Mouse (Mus musculus): ENCODE results near the gene Sost. TPM values are rescaled to one million over a fixed set of nuclear protein-coding genes. Genes with fewer than 3 reads are reported as not detected.

Sost gene
- total RNA-seq, 1 experiment from 2014 or later = not detected

DNA sequence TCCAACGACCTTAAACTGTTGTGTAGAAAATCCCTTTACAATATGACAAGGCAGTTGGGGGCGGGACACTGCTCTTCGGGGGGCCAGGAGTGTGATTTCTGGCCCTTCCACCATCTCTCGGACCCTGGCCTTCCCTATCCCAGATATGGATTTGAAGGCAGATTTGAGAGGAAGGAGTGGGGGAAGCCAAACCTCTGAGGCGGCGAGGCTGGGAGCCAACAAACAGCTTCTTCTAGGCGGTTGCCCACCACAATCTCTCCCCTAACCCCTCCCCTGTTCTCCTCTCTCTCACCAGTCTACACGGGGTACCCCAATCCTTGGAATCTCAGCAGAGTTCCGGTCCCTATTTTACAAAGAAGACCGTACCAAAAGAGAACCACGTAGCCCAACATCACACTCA is 3.8 kb downstream of the Sost start:
- ATAC-seq (replicated peaks; ENCODE audit: insufficient number of reproducible peaks, low FRiP score, low TSS enrichment, poor library complexity, severe bottlenecking) = no peak

DNA sequence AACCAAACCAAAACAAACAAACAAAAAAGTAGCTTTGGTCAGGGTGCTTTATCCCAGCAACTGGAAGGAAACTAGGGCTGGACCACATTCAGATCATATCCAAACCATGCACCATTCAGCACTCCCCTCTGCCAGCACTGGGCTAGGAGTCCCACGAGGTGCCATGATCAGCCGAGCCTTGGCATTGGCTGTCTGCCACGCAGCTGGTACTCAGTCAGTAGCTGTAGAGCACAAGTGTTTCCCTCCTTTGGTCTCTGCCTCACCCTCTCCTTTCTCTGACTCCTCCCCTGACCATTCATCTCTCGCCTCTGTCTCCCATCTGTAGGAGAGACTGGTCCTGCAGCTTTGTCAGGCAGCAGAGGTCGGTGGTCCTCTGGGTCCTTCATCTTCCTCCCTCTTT is 9.3 kb downstream of the Sost start:
- ATAC-seq (replicated peaks; ENCODE audit: insufficient number of reproducible peaks, low FRiP score, low TSS enrichment, poor library complexity, severe bottlenecking) = no peak

DNA sequence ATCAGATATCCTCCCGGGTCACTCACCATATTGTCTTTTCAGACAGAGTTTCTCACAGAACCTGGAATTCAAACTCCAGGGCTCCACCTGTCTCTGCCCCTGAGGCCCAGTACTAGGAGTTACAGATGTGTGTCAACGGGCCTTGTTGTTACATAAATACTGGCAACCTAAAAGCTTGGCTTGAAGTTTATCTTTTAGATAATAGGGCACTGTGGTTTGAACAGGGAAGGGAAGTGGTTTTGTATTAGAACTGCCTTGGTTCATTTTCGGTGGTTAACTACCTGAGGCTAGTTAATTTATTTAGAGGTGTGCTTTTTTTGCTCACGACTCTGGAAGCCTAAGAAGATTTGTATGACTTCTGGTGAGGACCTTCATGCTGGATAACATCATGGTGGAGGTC is 13.4 kb downstream of the Sost start:
- no peak for ATAC-seq (replicated peaks; ENCODE audit: insufficient number of reproducible peaks, low FRiP score, low TSS enrichment, poor library complexity, severe bottlenecking)

DNA sequence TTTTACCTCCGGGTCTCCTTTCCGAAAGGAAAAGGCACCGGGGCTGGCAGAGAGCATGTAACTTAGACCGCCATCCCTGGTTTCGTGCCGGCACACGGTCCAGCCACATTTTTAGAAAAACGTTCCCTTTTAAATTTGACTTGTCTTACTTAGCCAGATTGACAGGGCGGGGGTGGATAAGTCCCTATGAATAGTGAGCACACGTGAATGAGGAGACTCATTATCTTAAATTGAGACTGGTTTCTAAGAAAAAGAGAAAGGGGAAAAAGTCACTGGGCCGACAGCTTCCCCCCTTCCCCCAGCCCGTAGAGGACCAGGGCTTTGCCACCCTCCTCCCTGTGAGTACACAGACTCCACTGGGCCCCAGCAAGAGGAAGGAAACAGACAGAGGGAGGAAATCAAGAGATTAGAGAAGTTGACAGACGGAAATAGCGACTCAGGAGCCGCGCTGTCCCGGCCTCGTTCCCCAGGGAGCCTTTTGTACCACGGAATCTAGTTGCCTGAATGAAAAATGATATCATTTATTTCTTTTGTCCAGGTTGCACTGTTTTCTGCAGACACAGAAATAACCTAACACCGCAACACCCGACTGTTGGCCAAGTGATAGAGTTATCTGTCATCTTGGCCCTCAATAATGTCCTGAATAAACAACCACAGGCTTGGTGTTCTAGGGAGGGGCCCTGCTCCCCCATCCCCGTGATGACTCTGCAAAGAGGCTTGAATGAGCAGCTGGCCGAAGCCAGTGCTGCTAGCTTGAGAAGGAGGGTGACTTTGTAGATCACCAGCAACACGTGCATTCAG is 14.1 kb downstream of the Sost start:
- peak; percentile 82 for ATAC-seq (replicated peaks; ENCODE audit: insufficient number of reproducible peaks, low FRiP score, low TSS enrichment, poor library complexity, severe bottlenecking)

DNA sequence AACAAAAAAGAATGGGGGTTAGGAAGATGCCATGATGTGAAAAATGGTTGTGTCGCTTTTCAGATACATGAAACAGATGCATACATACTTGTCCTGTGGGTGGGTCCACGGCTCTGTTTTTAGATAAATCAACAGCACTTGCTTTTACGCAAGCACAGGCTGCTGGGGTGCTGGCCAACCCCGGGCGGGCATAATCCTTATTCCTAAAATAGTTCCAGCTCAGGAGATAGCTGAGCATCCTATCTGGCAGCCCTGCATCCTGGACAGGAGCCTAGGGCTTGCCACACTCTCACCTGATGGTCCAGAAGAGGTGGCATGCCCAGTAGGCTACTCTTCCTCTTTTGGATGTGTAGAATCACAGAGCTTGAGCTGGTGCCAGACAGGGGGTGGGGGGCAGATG is 16.8 kb downstream of the Sost start:
- ATAC-seq (replicated peaks; ENCODE audit: insufficient number of reproducible peaks, low FRiP score, low TSS enrichment, poor library complexity, severe bottlenecking) = no peak

DNA sequence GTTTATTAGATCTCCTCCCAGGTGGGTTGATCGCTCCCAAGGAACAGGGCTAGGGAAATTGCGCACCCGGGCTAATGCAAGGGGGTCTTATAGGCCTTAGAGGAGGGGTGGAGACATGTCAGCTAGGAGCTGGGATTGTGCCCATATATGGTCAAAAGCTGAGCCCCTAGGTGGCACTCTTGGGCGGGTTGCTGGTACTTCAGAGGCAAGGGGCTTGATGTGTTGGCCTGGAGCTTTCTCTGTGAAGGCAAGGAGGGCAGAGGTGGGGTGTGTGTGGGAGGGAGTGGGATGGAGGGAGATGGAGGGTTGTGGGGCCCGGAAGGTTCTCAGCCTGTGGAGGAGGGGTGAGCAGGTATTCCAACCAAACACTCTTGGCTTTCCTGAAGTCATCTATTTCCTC is 20.3 kb downstream of the Sost start:
- no peak for ATAC-seq (replicated peaks; ENCODE audit: insufficient number of reproducible peaks, low FRiP score, low TSS enrichment, poor library complexity, severe bottlenecking)

DNA sequence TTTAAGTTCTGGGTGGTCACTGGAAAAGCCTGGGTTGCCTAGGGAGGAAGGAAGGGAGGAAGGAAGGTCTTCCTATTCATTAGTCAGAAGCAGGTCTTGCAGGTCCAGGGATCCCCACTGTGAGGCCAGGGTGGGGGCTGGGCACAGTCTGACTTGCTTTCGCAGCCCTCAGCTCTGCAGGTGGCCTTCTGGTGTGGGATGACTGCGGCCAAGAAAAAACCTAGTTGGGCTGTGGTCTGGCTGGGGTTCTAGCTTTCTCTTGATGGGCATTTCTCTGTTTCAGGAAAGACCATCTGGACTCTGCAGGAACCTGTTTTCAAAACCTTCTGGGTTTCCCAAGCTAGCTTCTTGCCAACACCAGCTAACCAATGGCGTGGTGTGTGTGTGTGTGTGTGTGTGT is 23.8 kb downstream of the Sost start:
- ATAC-seq (replicated peaks; ENCODE audit: insufficient number of reproducible peaks, low FRiP score, low TSS enrichment, poor library complexity, severe bottlenecking) = no peak

DNA sequence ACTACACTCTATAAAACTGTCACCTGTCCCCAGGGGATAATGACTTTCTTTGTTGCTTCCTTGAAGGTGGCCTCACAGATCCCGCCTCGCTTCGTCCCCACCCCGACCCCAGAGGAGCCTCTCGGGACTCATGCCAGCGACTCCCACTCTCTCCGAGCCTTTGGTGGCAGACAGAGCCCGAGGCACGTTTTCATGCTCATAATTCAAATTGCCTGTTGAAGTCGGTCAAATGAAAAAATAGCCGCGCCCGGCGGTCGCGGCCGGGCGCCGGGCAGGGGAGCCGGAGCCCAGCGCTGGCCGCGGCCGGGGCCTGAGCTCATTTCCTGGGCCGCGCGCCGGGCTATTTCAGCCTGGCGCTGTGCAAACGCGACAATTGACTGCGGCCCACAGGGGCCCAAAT is 29.7 kb downstream of the Sost start:
- ATAC-seq (replicated peaks; ENCODE audit: insufficient number of reproducible peaks, low FRiP score, low TSS enrichment, poor library complexity, severe bottlenecking) = no peak

DNA sequence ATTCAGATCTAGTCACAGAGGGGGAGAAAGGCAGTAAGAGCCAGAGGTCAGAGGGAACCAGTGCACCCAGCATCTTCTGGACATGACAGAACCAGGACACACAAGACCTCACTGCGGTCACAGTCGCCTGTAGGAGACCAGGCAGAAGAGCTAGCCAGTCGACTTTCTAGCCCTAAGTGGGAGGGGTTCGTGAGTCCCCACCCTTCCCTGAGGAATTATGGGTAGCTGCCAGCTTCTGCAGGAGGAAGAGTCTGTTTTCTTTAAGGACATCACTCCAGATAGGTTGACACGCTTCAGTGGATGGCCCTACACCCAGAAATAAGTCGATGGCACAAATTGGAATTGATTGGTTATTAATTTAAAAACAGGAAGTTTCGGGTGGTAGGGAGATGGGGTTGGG is 30.4 kb downstream of the Sost start:
- ATAC-seq (replicated peaks; ENCODE audit: insufficient number of reproducible peaks, low FRiP score, low TSS enrichment, poor library complexity, severe bottlenecking) = no peak

DNA sequence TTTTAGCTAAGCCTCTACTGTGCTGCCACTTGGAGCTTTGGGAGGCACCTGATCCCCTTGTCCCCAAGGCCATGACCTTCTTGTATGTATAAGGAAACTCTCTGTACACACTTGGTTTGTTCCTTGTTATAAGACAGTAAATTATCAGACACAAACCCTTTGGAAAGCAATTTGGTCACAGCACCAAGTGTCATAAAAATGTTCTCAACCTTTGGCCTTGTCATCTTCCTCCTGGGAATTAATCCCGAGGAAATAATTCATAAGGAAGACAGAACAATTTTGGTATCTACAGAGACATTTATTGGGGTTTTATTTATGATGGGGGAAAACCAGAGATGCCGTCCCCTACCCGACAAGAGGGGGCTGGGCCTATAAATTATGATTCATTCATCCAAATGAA is 31.1 kb downstream of the Sost start:
- no peak for ATAC-seq (replicated peaks; ENCODE audit: insufficient number of reproducible peaks, low FRiP score, low TSS enrichment, poor library complexity, severe bottlenecking)

DNA sequence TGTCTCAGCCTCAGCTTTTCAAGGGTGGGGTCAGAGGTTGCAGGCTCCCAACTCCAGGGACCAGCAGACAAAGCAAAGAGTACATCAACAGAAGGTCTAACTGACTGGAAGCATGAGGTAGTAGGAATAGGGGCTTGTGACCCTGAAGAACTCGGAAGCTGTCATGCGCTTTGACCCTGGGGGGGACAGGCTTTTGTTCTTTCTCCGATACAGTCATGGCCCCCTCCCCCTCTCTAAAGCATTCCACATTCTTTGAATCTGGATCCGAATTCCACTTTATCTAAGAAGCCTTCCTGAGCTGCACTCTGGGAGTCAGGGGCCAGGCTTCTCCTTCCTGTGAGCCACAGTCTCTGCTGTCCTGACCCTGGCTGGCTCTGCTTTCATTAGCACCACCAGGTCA is 34.8 kb downstream of the Sost start:
- ATAC-seq (replicated peaks; ENCODE audit: insufficient number of reproducible peaks, low FRiP score, low TSS enrichment, poor library complexity, severe bottlenecking) = no peak

DNA sequence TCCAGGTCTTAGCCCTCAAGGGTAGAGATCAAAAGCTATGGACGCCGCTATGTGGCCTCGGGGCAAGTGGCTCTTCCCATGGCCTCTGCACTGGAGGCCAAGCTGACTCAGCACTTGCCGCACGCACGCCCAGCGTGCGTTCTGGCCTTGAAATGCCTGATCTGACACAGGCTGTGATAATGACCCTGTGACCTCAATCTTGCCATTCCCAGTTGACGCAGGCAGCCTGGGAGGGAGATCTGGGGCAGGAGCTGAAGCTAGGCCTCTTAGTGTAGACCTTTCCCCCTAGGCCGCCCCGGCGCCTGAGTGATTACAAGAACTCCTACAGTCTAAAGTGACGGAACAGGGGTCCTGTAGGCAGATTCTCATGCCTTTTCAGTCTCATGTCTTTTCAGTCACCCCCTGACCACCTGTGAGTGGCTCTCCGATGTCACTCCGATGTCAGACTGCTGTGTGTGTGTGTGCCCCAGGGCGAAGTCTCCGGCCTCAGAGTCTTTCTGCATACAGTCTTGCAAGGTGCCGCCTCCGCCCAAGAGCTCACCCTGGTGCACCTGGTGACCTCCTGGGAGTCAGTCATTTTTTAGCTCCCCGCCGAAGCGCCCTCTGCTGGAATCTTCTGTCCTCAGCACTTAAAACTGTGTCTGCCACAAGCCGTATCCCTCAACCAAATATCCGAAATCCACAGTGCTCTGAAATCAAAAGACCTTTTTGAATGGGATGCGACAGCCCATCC is 38.6 kb downstream of the Sost start:
- no peak for ATAC-seq (replicated peaks; ENCODE audit: insufficient number of reproducible peaks, low FRiP score, low TSS enrichment, poor library complexity, severe bottlenecking)

DNA sequence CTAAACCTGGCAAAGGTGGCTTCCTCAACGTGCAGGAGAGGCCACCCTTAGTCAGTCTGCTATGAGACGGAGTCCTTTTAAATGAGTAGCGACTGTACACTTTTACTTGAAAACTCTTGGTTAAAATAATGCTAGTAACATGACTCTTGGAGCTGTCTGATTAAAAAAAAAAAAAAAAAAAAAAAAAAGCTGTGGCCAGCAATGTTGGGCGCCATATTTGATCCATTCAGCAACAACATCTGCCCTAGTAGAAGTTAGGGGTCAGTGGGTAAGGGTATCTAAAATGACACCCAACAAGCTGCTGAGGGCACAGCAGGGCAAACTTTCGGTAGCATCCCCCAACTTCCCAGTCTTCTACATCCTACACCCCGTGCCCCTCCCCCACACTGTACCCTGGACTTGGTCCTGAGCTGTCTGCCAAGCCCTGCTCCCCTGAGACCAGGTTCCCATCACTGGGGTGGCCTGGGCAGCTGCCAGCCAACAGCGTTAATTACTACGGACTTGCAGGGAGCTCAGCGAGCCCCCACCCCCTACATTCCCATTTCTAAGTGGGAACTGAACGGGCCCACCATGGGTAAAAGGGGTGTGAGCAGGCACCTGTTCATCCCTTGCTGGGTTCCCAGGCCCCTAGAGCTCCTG is 39.7 kb downstream of the Sost start:
- ATAC-seq (replicated peaks; ENCODE audit: insufficient number of reproducible peaks, low FRiP score, low TSS enrichment, poor library complexity, severe bottlenecking) = no peak

DNA sequence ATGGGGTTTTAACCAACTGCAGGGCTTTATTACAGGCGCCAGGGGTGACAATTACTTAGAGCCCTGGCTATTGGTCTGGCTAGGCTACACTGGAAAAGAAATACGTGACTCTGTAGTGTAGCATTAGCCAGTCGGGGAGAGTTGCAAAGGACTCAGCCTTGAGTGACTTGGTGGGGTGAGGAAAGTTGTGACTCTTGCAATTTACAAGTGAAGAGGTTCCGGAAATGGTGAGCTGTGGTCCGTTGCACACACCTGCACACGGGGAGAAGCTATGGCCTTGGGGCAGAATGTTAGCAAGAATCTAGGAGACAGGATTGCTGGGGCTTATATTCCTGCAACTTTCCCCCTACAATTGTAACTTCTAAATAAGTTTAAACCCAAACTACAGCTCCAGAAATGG is 41.2 kb downstream of the Sost start:
- ATAC-seq (replicated peaks; ENCODE audit: insufficient number of reproducible peaks, low FRiP score, low TSS enrichment, poor library complexity, severe bottlenecking) = no peak

DNA sequence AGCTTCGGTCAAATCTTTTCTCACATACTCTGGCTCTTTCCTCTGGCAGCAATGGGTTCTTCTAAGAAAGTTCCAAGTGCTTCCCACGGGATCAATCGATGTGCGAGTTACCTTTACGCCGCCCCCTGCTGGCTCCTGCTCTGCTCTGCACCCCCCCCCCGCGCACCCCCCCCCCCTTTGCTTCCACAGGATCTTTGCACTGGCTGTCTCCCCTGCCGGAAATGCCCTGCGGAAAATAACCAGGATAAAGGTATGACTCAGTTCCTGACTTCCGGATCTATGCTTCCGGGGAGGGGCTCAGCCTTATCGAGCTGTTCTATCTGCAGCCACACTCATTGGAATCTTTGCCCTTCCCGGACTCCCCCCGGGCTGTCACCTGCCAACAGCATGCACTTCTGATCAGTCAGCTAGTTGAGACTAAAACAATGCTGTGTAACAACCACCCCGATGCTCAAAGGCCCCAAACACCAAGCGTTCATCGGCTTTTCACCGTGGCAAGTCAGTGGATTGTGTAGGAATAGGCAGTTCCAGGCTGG is 42.3 kb downstream of the Sost start:
- no peak for ATAC-seq (replicated peaks; ENCODE audit: insufficient number of reproducible peaks, low FRiP score, low TSS enrichment, poor library complexity, severe bottlenecking)

DNA sequence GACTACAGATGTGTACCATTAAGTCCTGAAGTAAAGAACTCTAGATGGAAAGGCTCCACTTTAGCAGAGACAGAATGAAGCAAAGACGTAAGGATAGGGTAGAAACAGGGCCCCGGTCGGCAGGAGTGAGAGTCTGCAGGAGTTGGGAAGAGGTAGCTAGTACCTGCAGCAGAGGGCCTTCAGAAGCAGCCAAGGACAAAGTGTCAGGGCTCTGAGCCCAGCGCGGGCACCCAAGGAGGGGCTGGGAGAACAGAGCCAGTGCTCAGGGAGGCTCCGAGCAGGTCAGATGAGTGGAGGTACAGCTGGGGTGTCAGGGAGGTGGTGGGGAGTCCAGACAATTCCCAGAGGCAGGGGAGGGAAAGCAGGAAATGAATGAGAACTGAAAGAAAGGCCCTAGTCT is 42.8 kb downstream of the Sost start:
- no peak for ATAC-seq (replicated peaks; ENCODE audit: insufficient number of reproducible peaks, low FRiP score, low TSS enrichment, poor library complexity, severe bottlenecking)

DNA sequence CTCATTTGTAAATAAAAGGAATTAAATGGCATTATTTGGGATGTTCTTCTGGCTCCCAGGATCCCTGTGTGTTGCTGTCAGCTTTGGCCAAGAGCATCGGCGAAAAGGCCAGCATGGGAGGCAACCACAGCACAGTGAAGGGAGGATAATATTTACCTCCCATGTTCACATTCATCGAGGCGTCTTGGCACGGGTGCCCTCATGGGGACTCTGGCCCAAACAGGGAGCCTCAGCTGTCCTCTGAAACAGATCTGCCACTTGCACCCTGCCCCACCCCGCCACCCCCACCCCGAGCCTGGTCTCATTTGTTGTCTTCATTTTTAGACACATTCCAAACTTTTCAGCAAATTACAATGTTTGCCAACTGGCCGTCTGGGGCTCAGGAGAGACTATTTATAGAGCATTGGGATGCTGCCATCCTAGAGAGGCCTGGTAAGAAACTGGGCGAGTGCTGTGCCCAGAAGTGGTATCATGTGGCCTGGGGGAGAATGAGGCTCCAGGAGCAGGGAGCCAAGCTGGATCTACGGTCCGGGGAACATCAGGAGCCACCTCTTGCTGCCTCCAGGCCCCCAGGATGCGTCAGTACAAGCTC is 45.4 kb downstream of the Sost start:
- ATAC-seq (replicated peaks; ENCODE audit: insufficient number of reproducible peaks, low FRiP score, low TSS enrichment, poor library complexity, severe bottlenecking) = no peak

DNA sequence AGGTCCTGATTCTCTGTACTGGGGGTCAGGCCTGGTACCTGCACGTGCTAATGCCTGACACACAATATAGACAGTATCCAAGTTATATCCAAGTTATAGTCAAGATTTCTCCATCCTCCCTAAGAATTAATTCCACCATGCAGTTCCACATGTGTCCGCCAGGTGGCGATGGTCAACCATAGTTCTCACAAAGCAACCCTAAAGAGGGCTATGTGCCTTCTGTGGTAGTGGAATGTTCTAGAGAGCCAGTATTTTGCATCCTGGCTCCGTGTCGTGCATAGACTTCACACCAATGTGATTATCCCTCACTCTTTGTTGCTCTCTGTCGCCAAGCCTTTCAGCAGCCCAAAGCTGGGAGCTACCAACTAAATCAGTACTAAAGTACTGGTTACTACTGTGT is 47.2 kb downstream of the Sost start:
- peak; percentile 83 for ATAC-seq (replicated peaks; ENCODE audit: insufficient number of reproducible peaks, low FRiP score, low TSS enrichment, poor library complexity, severe bottlenecking)

DNA sequence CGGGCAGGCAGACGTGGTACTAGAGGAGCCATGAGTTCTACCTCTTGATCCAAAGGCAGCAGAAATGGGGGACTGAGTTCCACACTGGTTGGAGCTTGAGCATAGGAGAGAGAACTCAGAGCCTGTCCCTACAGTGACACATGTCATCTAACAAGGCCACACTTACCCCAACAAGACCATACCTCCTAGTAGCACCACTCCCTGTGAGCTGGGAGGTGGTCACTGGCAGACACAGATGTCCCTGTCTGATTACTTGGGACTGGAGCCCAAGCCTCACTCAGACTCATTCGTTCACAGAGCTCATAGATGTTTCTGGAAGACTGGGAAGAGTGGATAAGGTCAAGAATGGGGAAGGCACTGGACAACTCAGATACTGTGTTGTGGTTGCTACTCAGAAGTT is 48.2 kb downstream of the Sost start:
- no peak for ATAC-seq (replicated peaks; ENCODE audit: insufficient number of reproducible peaks, low FRiP score, low TSS enrichment, poor library complexity, severe bottlenecking)

Data from monocyte, adult 5-6 weeks (primary cell).